Mouse (Mus musculus) c-Kit-positive CD71-negative TER-119-negative erythroid progenitor cells, embryonic 14.5 days (primary cell): ENCODE results near the gene Snd1.

Experiments used
- DNase-seq: peaks from one replicate; pipeline ENCODE4 v3.0.0-alpha.2; 2013; ENCODE audit warnings: low read depth

Gene Snd1

DNA sequence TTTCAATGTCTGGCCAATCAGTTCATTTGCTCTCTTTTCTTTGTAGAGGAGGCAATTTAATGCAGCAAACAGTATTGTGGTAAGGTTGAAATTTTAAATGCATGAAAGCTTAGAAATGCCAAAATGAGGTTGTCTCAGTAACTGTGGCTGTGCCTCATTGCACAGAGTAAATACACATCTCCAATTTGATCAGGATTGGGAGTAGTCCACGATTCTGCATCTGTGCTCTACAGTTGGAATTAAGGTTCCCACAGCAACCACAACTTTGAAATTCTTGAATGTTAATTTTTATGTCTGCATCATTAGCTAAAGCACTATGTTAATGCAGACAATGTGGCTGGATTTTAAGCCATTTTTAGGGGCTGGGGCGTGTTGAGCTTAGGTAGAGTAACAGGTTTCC lies 72.0 kb downstream of the Snd1 start:
- no peak for DNase-seq

GRCm38 (mm10) chr6:28549374-28549773 lies 74.4 kb downstream of the Snd1 start:
- no peak for DNase-seq

- no peak for DNase-seq
These were observed 75.5 kb downstream of the Snd1 start for GRCm38 (mm10) chr6:28550255-28551004.

DNA sequence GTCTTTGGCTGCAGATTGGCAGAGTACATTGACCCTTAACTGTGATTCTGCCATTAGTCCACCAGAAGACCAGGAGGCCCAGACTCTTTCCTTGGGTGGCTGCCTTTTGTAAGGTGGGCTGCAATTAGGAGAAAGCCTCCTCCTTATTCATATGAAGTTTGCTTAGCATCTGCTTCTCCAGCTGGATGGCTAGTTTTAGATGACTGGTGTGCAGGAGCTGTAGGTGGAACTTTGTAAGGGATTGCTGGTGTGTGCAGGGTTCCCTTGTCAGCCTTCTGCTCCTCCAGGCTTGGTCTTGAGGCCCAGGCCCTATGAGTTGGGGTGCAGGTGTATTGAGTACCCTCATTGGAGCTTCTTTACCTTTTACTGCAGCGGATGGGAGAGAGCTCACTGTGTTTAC lies 79.5 kb downstream of the Snd1 start:
- DNase-seq: no peak

- no peak for DNase-seq
These were observed 80.1 kb downstream of the Snd1 start for GRCm38 (mm10) chr6:28555002-28555401.

- no peak for DNase-seq
These were observed 80.5 kb downstream of the Snd1 start for GRCm38 (mm10) chr6:28555428-28555827.

DNA sequence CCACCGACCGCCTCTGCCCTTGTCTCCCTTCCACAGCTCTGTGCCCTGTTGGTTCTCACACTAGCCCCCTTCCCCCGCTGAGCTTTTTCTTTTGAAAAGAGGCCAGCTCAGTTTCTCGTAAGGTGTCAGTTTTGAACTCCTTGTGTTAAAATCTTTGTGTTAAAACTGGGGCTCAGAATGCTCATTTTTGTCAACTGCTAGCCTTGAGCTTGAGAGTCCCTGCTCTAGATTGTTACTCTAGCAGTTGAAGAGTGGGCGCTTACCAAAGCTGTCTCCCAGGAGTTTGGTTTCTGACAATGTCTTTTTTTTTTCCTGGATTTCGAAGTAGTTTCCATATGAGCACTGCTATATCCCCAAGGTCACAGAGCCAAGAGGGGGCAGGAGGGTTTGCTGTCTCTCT lies 82.8 kb downstream of the Snd1 start:
- no peak for DNase-seq

DNA sequence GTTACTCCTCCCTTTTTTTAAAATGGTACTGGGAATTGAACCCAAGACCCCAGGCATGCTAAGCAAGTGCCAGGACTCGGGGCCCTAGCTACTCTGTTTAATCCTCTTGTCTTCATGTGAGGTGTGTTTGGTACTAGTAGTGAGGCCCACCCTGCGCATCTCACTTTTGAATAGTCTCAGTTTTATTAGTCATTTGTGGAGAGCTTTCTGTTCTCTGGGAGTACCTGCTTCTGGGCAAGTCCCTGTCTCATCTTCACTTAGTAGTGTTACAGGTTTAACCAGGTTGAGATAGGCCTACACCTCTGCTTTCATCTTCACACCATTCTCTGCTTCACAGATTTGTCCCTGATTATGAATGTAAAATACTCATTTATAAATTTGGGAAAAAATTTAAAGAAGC lies 84.5 kb downstream of the Snd1 start:
- no peak for DNase-seq

DNA sequence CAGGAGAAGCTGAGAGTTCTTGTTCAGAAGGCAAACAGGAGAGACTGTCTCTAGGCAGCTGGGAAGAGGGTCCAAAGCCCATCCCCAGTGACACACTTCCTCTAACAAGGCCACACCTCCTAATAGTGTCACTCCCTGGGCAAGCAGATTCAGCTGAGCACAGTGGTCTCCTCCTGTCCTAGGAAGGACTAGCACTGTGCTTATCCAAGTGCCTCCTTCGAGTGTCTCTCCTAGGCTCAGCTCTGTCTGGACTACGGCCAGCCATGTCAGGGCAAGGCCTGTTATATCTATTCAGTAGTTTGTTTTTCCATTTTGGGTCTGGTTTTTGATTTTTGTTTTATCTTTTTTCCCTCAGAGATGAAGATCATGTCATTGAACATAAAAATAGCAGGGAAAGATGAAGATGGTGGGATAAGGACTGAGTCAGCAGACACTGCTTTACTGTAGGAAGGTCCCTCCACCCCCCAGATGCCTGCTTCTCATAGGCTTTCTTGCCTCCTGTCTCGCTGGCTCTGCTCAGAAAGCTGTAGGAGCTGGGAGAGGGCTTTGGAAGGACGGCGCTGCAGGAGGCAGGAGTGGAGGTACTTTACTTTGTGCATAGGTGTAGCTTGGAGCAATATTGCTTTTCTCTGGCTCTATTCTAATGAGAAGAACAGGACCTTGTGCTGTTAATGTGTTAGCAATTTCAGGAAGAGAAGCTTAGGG lies 86.5 kb downstream of the Snd1 start:
- no peak for DNase-seq

- no peak for DNase-seq
These were observed 87.5 kb downstream of the Snd1 start for GRCm38 (mm10) chr6:28562323-28563044.

- DNase-seq: no peak
These were observed 93.0 kb downstream of the Snd1 start for GRCm38 (mm10) chr6:28567978-28568377.

DNA sequence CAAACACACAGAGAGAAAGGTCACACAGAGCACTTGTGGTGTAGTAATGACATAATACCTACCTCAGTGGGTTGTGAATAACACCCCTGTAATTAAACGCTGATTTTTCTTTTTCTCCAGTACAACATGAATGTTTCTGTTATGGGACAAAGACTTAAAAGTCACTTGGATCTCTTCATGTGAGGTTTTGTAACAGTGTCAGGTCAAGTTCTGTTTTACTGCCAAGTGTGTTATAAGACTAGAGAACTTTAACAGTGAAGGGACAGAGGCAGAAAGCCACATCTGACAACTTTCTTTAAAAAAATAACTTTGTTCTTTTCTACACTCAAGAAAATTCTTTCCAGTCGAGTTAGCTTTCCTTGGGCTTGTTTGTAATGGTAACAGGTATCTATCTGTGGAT lies 97.0 kb downstream of the Snd1 start:
- no peak for DNase-seq

- no peak for DNase-seq
These were observed 98.2 kb downstream of the Snd1 start for GRCm38 (mm10) chr6:28572991-28573759.

DNA sequence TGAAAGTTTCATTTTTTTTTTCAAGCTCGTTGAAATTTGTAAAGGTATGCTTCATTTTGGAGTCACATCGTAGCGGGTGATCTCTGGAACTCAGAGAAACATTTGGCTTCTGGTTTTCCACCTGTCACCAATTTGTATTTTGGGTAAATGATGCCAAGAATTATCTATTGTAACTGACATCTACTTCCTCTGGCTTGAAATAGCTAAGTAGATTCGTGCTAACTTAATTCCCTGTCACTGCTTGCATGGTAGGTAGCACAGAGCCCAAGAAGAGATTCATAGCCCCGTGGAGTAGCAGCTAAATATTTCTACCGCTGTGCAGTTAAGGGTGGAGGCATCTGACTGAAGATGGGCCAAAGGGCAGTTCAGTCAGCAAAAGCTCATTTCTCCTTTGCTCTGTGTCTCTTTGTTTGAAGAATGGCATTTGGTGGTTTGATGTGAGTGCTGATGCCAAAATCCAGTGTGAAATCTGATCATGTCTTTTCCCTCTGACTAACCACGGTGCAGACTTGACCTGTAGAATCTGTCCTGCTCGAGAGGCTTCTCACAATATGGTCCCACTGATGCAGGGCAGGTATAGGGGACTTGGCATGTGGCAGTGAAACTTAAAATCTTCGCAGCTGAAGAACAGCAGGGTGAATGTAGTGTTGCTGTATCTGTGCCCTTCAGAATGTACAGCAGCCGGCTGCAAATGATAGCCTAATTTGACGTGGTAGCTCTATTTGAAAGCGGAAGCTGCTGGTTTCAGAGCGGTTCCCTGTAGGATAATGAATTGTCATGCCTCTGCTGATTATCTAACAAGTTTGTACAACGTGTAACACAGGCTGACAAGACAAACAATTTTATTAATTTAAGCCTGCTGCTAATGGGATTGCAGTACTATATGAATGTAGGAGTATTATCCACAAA lies 101.7 kb downstream of the Snd1 start:
- no peak for DNase-seq

DNA sequence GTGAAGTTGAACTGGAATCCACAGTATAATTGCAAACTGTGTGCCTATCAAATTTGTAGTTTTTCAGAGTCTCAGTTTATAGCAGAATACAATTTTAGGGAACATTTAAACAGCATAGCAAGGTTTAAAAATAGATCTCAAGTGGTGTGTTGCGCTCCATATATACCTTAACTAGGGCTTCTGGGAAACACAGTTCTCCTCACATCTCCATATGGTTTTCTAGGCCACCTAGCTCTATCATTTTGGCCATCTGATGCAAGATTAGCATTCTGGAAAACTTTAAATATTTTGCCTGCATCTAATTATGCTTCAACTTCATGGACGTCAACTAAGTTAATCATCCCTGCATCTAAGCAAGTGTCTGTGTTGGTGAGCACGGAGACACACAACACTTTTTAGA lies 107.9 kb downstream of the Snd1 start:
- no peak for DNase-seq

DNA sequence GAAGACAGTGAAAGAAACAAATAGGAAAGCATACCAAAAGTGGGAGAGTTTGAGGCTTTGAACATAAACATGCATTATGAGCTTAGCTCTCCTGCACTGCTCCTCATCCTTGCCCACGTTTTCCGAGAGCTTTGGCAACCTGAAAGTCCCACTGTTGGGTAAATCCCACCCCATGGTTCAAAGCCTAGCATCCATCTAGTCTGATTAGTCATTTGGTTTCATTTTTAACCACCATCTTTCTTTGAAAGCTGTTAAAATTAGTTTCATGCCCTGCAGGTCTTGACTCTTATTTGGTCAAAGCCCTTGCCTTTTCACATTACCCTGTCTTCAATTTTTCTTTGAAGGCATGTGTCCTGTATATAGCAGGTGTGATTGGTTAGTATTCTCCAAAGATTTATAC lies 108.5 kb downstream of the Snd1 start:
- no peak for DNase-seq

GRCm38 (mm10) chr6:28586806-28587205 lies 111.9 kb downstream of the Snd1 start:
- no peak for DNase-seq

- no peak for DNase-seq
These were observed 113.7 kb downstream of the Snd1 start for GRCm38 (mm10) chr6:28588494-28589171.

- DNase-seq: no peak
These were observed 117.5 kb downstream of the Snd1 start for GRCm38 (mm10) chr6:28592323-28592893.

GRCm38 (mm10) chr6:28593708-28594107 lies 118.8 kb downstream of the Snd1 start:
- no peak for DNase-seq
